Mouse (Mus musculus): ENCODE data around the gene B3gnt9.
A peak's percentile ranks its signal among the peaks of the same experiment; 100 is the strongest.
"Not testable (repeated sequence)": the region's sequence is repeated elsewhere in the genome, so short reads cannot be mapped to it uniquely, and the experiment has no call there.

Gene B3gnt9

GRCm38 (mm10) chr8:105258911-105259720, 4.2 kb upstream of the B3gnt9 start:
- no peak for DNase-seq (ENCODE audit: low spot score)

GRCm38 (mm10) chr8:105257318-105258114, 2.6 kb upstream of the B3gnt9 start:
- no peak for DNase-seq (ENCODE audit: low spot score)

GRCm38 (mm10) chr8:105254152-105254965, 594 bp downstream of the B3gnt9 start:
- DNase-seq (ENCODE audit: low spot score): peak; percentile 91

- no peak for DNase-seq (ENCODE audit: low spot score)
Observed at GRCm38 (mm10) chr8:105253766-105254151, 1.2 kb downstream of the B3gnt9 start.

- DNase-seq (ENCODE audit: low spot score): no peak
Observed at GRCm38 (mm10) chr8:105252680-105253537, 2.0 kb downstream of the B3gnt9 start.

GRCm38 (mm10) chr8:105251954-105252353, 3.0 kb downstream of the B3gnt9 start:
- DNase-seq (ENCODE audit: low spot score): no peak

- no peak for DNase-seq (ENCODE audit: low spot score)
Observed at GRCm38 (mm10) chr8:105241016-105241415, 13.9 kb downstream of the B3gnt9 start.

GRCm38 (mm10) chr8:105237442-105238142, 17.4 kb downstream of the B3gnt9 start:
- DNase-seq (ENCODE audit: low spot score): no peak

- DNase-seq (ENCODE audit: low spot score): no peak
Observed at GRCm38 (mm10) chr8:105235206-105235605, 19.7 kb downstream of the B3gnt9 start.

GRCm38 (mm10) chr8:105233126-105233935, 21.6 kb downstream of the B3gnt9 start:
- no peak for DNase-seq (ENCODE audit: low spot score)

GRCm38 (mm10) chr8:105232321-105232693, 22.6 kb downstream of the B3gnt9 start:
- not testable (repeated sequence) for DNase-seq (ENCODE audit: low spot score)

- DNase-seq (ENCODE audit: low spot score): no peak
Observed at GRCm38 (mm10) chr8:105231503-105232320, 23.2 kb downstream of the B3gnt9 start.

GRCm38 (mm10) chr8:105225917-105226316, 29.0 kb downstream of the B3gnt9 start:
- peak; percentile 73 for DNase-seq (ENCODE audit: low spot score)

- no peak for DNase-seq (ENCODE audit: low spot score)
Observed at GRCm38 (mm10) chr8:105225272-105225593, 29.7 kb downstream of the B3gnt9 start.

- peak; percentile 97 for DNase-seq (ENCODE audit: low spot score)
Observed at GRCm38 (mm10) chr8:105224413-105225271, 30.3 kb downstream of the B3gnt9 start, which contains the start of gene D230025D16Rik. Gene D230025D16Rik (plus strand): TSS chr8:105225145.

- no peak for DNase-seq (ENCODE audit: low spot score)
Observed at GRCm38 (mm10) chr8:105223850-105224249, 31.1 kb downstream of the B3gnt9 start.

GRCm38 (mm10) chr8:105217926-105218522, 36.9 kb downstream of the B3gnt9 start:
- no peak for DNase-seq (ENCODE audit: low spot score)

GRCm38 (mm10) chr8:105214104-105214503, 40.8 kb downstream of the B3gnt9 start:
- DNase-seq (ENCODE audit: low spot score): no peak
